23 mouse cellular contexts compared by ENCODE assay signal in genomic region chr19:53887822-53888221, GRCm38 (mm10). TPM values are rescaled to one million over a fixed set of nuclear protein-coding genes. Genes with fewer than 3 reads are reported as not detected.
DNase-seq lines count a peak whose midpoint lies in the region; ATAC-seq and TF ChIP-seq lines count a peak whose summit lies in the region.
"Had no signal": no experiment of that assay in that cellular context is flagged by ENCODE, and none has a peak within 500 bp of the region (broad histone marks: within the 10 kb centered on the region; RNA-seq: fewer than 3 reads in every experiment).

No protein-coding gene starts in this region.

- no peak overlapping the region for H3K9ac ChIP-seq in liver, embryonic 13.5 days
- H3K9ac ChIP-seq: embryonic facial prominence, embryonic 15.5 days; hindbrain, embryonic 15.5 days; intestine, embryonic 15.5 days; limb, embryonic 12.5 days; lung, embryonic 15.5 days; midbrain, embryonic 12.5 days; neural tube, embryonic 12.5 days had no signal

- 0 out of 2 replicates have a peak, but pooled peaks have one; percentile 8 for ATAC-seq in common myeloid progenitor, adult 5-6 weeks (replicated peaks; ENCODE audit: low read depth, poor library complexity, severe bottlenecking)
- peak; percentile 84 for ATAC-seq in liver, embryonic 13.5 days (ENCODE audit: low read depth)
- ATAC-seq in megakaryocyte, adult 5-6 weeks (ENCODE audit: poor library complexity, severe bottlenecking), result no peak
- ATAC-seq: intestine, embryonic 15.5 days had no signal

- H3K4me3 ChIP-seq in thymus, adult 2 months (ENCODE audit: control insufficient read depth, insufficient read depth, low read length), result no peak overlapping the region
- H3K4me3 ChIP-seq in liver, embryonic 13.5 days (replicated peaks), result no peak overlapping the region
- H3K4me3 ChIP-seq: embryonic facial prominence, embryonic 15.5 days; forebrain, embryonic 10.5 days; gastrocnemius, adult 2 months; heart, adult 2 months; hindbrain, embryonic 15.5 days; intestine, embryonic 15.5 days; limb, embryonic 12.5 days; lung, embryonic 15.5 days; midbrain, embryonic 12.5 days; neural tube, embryonic 12.5 days had no signal

- H3K36me3 ChIP-seq in thymus, adult 2 months (ENCODE audit: control insufficient read depth, insufficient read depth, low read length), result no peaks in the 10 kb centered on the region
- no peaks in the 10 kb centered on the region for H3K36me3 ChIP-seq in liver, embryonic 13.5 days
- H3K36me3 ChIP-seq: embryonic facial prominence, embryonic 15.5 days; forebrain, embryonic 10.5 days; hindbrain, embryonic 15.5 days; intestine, embryonic 15.5 days; limb, embryonic 12.5 days; lung, embryonic 15.5 days; midbrain, embryonic 12.5 days; neural tube, embryonic 12.5 days had no signal

- no peaks in the 10 kb centered on the region for H3K27me3 ChIP-seq in thymus, adult 2 months (ENCODE audit: control insufficient read depth, insufficient read depth, low read length)
- H3K27me3 ChIP-seq in liver, embryonic 13.5 days, result no peaks in the 10 kb centered on the region
- H3K27me3 ChIP-seq: embryonic facial prominence, embryonic 15.5 days; hindbrain, embryonic 15.5 days; intestine, embryonic 15.5 days; limb, embryonic 12.5 days; lung, embryonic 15.5 days; midbrain, embryonic 12.5 days; neural tube, embryonic 12.5 days had no signal

- H3K27ac ChIP-seq in thymus, adult 2 months (ENCODE audit: control insufficient read depth, insufficient read depth, low read length), result peak overlapping the region; percentile 77
- peak overlapping the region; percentile 82 for H3K27ac ChIP-seq in liver, embryonic 13.5 days
- H3K27ac ChIP-seq: embryonic facial prominence, embryonic 15.5 days; gastrocnemius, adult 2 months; heart, adult 2 months; hindbrain, embryonic 15.5 days; intestine, embryonic 15.5 days; limb, embryonic 12.5 days; lung, embryonic 15.5 days; midbrain, embryonic 12.5 days; neural tube, embryonic 12.5 days had no signal

- no peak for TF ChIP-seq POLR2A in thymus, adult 2 months (IDR thresholded peaks at IDR 0.05; ENCODE audit: control insufficient read depth, extremely low read depth, insufficient read depth, low read length, poor library complexity)

- TF ChIP-seq CTCF in thymus, adult 2 months (IDR thresholded peaks at IDR 0.05; ENCODE audit: borderline replicate concordance, control insufficient read depth, extremely low read depth, insufficient read depth, low read length, poor library complexity), result no peak

- 20% methylated on average over 3 of the region's 3 CpGs for WGBS in thymus, adult 2 months
- WGBS in liver, embryonic 13.5 days (ENCODE audit: insufficient replicate concordance), result 24% methylated on average over 3 of the region's 3 CpGs

- no peak for DNase-seq in thymus, adult 2 months
- no peak for DNase-seq in thymus, adult 18-20 months
- DNase-seq in liver, embryonic 13.5 days, result peak; percentile 55
- DNase-seq in naive thymus-derived CD4-positive, alpha-beta T cell, adult 2 months (ENCODE audit: low read depth), result peak; percentile 34
- no peak for DNase-seq in layer of hippocampus, postnatal 36 days
- DNase-seq: B cell, adult 2 months; cerebellum, adult 9-10 months; gastrocnemius, adult 2 months; heart, adult 2 months; heart, postnatal 36 days; kidney, postnatal 4 days; lung, postnatal 4 days; right cerebral cortex, postnatal 4 days had no signal

- peak overlapping the region; percentile 3; the same call in 1 of the 2 replicates for H3K4me2 ChIP-seq in liver, embryonic 13.5 days
- H3K4me2 ChIP-seq: embryonic facial prominence, embryonic 15.5 days; hindbrain, embryonic 15.5 days; intestine, embryonic 15.5 days; limb, embryonic 12.5 days; lung, embryonic 15.5 days; midbrain, embryonic 12.5 days; neural tube, embryonic 12.5 days had no signal

- H3K4me1 ChIP-seq in thymus, adult 2 months (replicated peaks; ENCODE audit: control insufficient read depth, insufficient read depth, low read length), result peaks cover 54% of the 10 kb centered on the region
- peaks cover 77% of the 10 kb centered on the region for H3K4me1 ChIP-seq in liver, embryonic 13.5 days (replicated peaks)

- no peaks in the 10 kb centered on the region for H3K9me3 ChIP-seq in liver, embryonic 13.5 days (replicated peaks)
- H3K9me3 ChIP-seq: embryonic facial prominence, embryonic 15.5 days; forebrain, embryonic 10.5 days; hindbrain, embryonic 15.5 days; intestine, embryonic 15.5 days; limb, embryonic 12.5 days; lung, embryonic 15.5 days; midbrain, embryonic 12.5 days; neural tube, embryonic 12.5 days had no signal

RNA-seq across cellular contexts. Expression of gene Pdcd4, which starts 4.2 kb away (rescaled TPM):
- polyA plus RNA-seq in thymus, adult 2 months (2012; rRNA removed), result 18.2 and 19.6 TPM in 2 replicates
- 372 and 408 TPM in 2 replicates for total RNA-seq in common myeloid progenitor, adult 5-6 weeks (2017)
- 19.3 and 23.4 TPM in 2 replicates for polyA plus RNA-seq in liver, embryonic 13.5 days (2015; fragmentation: Nextera tagmentation; extraction: Ambion mirVana)
- 100 to 1,000 TPM; 115 to 125 TPM for total RNA-seq in layer of hippocampus, postnatal 36 days (2021)
- total RNA-seq in megakaryocyte, adult 5-6 weeks (2015), result 60.2 and 73.4 TPM in 2 replicates
- total RNA-seq in megakaryocyte, adult 5-6 weeks (2017), result 79.2 and 85.9 TPM in 2 replicates

RNA-seq across cellular contexts. Expression of gene Shoc2, which starts 56.3 kb away (rescaled TPM):
- 14.9 and 18.6 TPM in 2 replicates for polyA plus RNA-seq in thymus, adult 2 months (2012; rRNA removed)
- total RNA-seq in common myeloid progenitor, adult 5-6 weeks (2017), result 54.7 and 60.6 TPM in 2 replicates
- polyA plus RNA-seq in liver, embryonic 13.5 days (2015; fragmentation: Nextera tagmentation; extraction: Ambion mirVana), result 17.1 and 23.4 TPM in 2 replicates
- total RNA-seq in layer of hippocampus, postnatal 36 days (2021), result 10 to 100 TPM; 51.8 to 52.1 TPM
- total RNA-seq in megakaryocyte, adult 5-6 weeks (2015), result 67.1 and 67.3 TPM in 2 replicates
- total RNA-seq in megakaryocyte, adult 5-6 weeks (2017), result 67.6 and 70.3 TPM in 2 replicates

RNA-seq across cellular contexts. Expression of gene Bbip1, which starts 56.6 kb away (rescaled TPM):
- polyA plus RNA-seq in thymus, adult 2 months (2012; rRNA removed), result 13.0 and 16.3 TPM in 2 replicates
- 34.9 and 36.0 TPM in 2 replicates for total RNA-seq in common myeloid progenitor, adult 5-6 weeks (2017)
- 58.6 and 66.2 TPM in 2 replicates for polyA plus RNA-seq in liver, embryonic 13.5 days (2015; fragmentation: Nextera tagmentation; extraction: Ambion mirVana)
- 10 to 100 TPM; 58.6 to 58.8 TPM for total RNA-seq in layer of hippocampus, postnatal 36 days (2021)
- 154 and 163 TPM in 2 replicates for total RNA-seq in megakaryocyte, adult 5-6 weeks (2015)
- total RNA-seq in megakaryocyte, adult 5-6 weeks (2017), result 77.1 and 79.1 TPM in 2 replicates

Comparison
In these comparisons a context has a peak if more than half of its experiments do, and no peak if none do; other contexts are left out.
1. DNase-seq: peak in liver, embryonic 13.5 days (single experiment) and naive thymus-derived CD4-positive, alpha-beta T cell, adult 2 months (single experiment); none in thymus, adult 2 months (single experiment), thymus, adult 18-20 months (0 of 2) and layer of hippocampus, postnatal 36 days (0 of 2).